Mouse (Mus musculus): Measurements from ENCODE around the gene Ccnd2.

DNA sequence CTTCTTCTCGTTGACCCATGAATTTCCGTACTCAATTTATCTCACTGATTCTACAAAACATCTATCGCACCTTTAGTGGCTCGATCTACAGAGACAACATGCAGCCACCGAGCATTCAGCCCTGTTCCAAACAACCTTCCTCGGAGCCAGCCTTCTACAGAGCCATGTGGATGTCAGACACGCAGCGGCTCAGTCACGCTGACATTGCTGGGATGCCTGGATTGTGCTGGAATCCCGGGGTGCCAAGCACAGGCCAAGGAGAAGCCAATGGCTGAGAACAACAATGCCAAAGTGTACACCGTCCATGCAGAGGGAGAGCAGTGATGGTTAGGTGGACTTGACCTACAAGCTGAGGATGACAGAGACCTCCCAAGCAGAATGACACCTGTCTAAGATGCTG, 20.5 kb upstream of the Ccnd2 start:
- TF ChIP-seq ELF1 (IDR thresholded peaks at IDR 0.05; ENCODE audit: low read depth, low read length): no peak
- no peak for TF ChIP-seq USF1 (IDR thresholded peaks at IDR 0.05; ENCODE audit: low read depth, low read length)
- no peak for TF ChIP-seq POLR2A (IDR thresholded peaks at IDR 0.05; ENCODE audit: control insufficient read depth in 1 of 2, insufficient read depth in 1 of 2, low read depth in 1 of 2, low read length in 2 of 2, poor library complexity in 1 of 2)
- TF ChIP-seq SIN3A (IDR thresholded peaks at IDR 0.05; ENCODE audit: low read length): no peak

Data from MEL (cell line).